Mouse (Mus musculus) liver, embryonic 14.5 days (tissue): Measurements from ENCODE around the gene Cdrt4. TPM values are rescaled to one million over a fixed set of nuclear protein-coding genes. Genes with fewer than 3 reads are reported as not detected.

Experiments
- ATAC-seq: fragments of 200-750 bp; cut with Nextera tagmentation; 2 replicates; pipeline ENCODE4 v1.8.0; 2017; ENCODE audit warnings: moderate number of reproducible peaks, mild to moderate bottlenecking, moderate library complexity; ENCODE audit not compliant: insufficient read depth
- DNase-seq, 3 experiments: peaks; one replicate each; pipeline ENCODE4 v3.0.0-alpha.2; 2012 to 2013; ENCODE audit warnings: low read depth in 3 of 3, low spot score in 3 of 3
- H3K27ac ChIP-seq: fragments of 300-500 bp; sonication (generic); 2 replicates; pipeline ENCODE4 v1.5.1; 2014; ENCODE audit warnings: moderate library complexity, mild to moderate bottlenecking, control low read depth, inconsistent platforms
- H3K27me3 ChIP-seq: fragments of 300-500 bp; sonication (generic); 2 replicates; pipeline ENCODE4 v1.6.1; 2014; ENCODE audit warnings: mild to moderate bottlenecking, low read length, moderate library complexity; ENCODE audit not compliant: control insufficient read depth, insufficient read depth
- H3K36me3 ChIP-seq: fragments of 300-500 bp; sonication (generic); replicated peaks from 2 replicates; pipeline ENCODE4 v1.6.1; 2014; ENCODE audit warnings: low read depth; ENCODE audit not compliant: control insufficient read depth, insufficient read depth
- H3K4me1 ChIP-seq, 2 experiments: fragments of 200-500 bp in 1 of 2; fragments of 300-500 bp in 1 of 2; sonication (generic) in 1 of 2; replicated peaks; 2 replicates each; pipeline ENCODE4 v1.6.1; 2012 to 2014; ENCODE audit warnings: antibody characterized with exemption in 1 of 2, inconsistent platforms in 1 of 2, low read length in 1 of 2; ENCODE audit not compliant: control insufficient read depth in 2 of 2, insufficient read depth in 2 of 2
- H3K4me2 ChIP-seq: fragments of 300-500 bp; sonication (generic); 2 replicates; pipeline ENCODE4 v1.6.1; 2014; ENCODE audit warnings: low read depth, mild to moderate bottlenecking, control low read depth, moderate library complexity
- H3K4me3 ChIP-seq, 2 experiments: fragments of 200-500 bp in 1 of 2; fragments of 300-500 bp in 1 of 2; sonication (generic) in 1 of 2; 2 replicates each; pipeline ENCODE4 v1.5.1; 2012 to 2014; ENCODE audit warnings: low read depth in 2 of 2, low read length in 2 of 2, mild to moderate bottlenecking in 2 of 2, control low read depth in 1 of 2, inconsistent platforms in 1 of 2, moderate library complexity in 1 of 2; ENCODE audit not compliant: insufficient read depth in 1 of 2
- H3K9ac ChIP-seq: fragments of 300-500 bp; sonication (generic); replicated peaks from 2 replicates; pipeline ENCODE4 v1.6.1; 2014; ENCODE audit warnings: mild to moderate bottlenecking, control low read depth, moderate library complexity
- H3K9me3 ChIP-seq: fragments of 300-500 bp; sonication (generic); 2 replicates; pipeline ENCODE4 v1.6.1; 2016; ENCODE audit warnings: low read length, mixed read lengths; ENCODE audit not compliant: control insufficient read depth
- CTCF ChIP-seq: IDR thresholded peaks from 2 replicates; pipeline ENCODE4 v1.5.1; 2016; ENCODE audit warnings: antibody characterized with exemption, low read depth, control low read depth
- EP300 ChIP-seq: IDR thresholded peaks from 2 replicates; pipeline ENCODE4 v1.6.1; 2016; ENCODE audit warnings: antibody characterized with exemption, low read depth
- WGBS: fragments of 180-500 bp; shearing (Covaris S2); extraction: QIAGEN DNeasy Blood & Tissue Kit; methylation state at CpG from one replicate; pipeline ENCODE4 v1.1.7; 2014; ENCODE audit not compliant: insufficient replicate concordance; 5-methylcytosine and 5-hydroxymethylcytosine counted together
- polyA plus RNA-seq, 2 experiments: library from polyadenylated mRNA; depleted of rRNA in 1 of 2; stranded (reverse) in 1 of 2; unstranded in 1 of 2; fragments of >200 nt; fragmentation: Nextera tagmentation in 1 of 2; extraction: Ambion mirVana in 1 of 2; gene quantifications; 2 replicates each; pipeline versions ENCODE4 v1.2.1 to v1.2.3; 2012 to 2014

Cdrt4 gene
- polyA plus RNA-seq, 2 experiments: not detected

GRCm38 (mm10) chr11:63017327-63018082 lies 66.5 kb downstream of the Cdrt4 start:
- H3K27me3 ChIP-seq: no peaks in the 10 kb centered on the region
- no peak overlapping the region for H3K4me3 ChIP-seq
- WGBS: 68% methylated on average over 6 of the region's 6 CpGs
- no peak overlapping the region for H3K4me2 ChIP-seq
- peaks cover 0 to 4% of the 10 kb centered on the region in 2 experiments; a peak in 2 of 4 replicates for H3K4me1 ChIP-seq
- no peak for DNase-seq
- TF ChIP-seq CTCF (no peak), EP300 (no peak)
- no peaks in the 10 kb centered on the region for H3K9me3 ChIP-seq
- no peaks in the 10 kb centered on the region for H3K36me3 ChIP-seq
- no peak overlapping the region for H3K27ac ChIP-seq
- no peak overlapping the region for H3K9ac ChIP-seq
- no peak for ATAC-seq

- no peak overlapping the region for H3K4me2 ChIP-seq
- DNase-seq: no peak
- no peaks in the 10 kb centered on the region for H3K9me3 ChIP-seq
- ATAC-seq: no peak
- no peak for TF ChIP-seq CTCF
- no peak for TF ChIP-seq EP300
- no peak overlapping the region for H3K9ac ChIP-seq
- 58% methylated on average over 6 of the region's 6 CpGs for WGBS
- no peaks in the 10 kb centered on the region for H3K36me3 ChIP-seq
- no peak overlapping the region for H3K4me3 ChIP-seq
- H3K4me1 ChIP-seq: peaks cover 0 to 4% of the 10 kb centered on the region in 2 experiments; a peak in 2 of 4 replicates
- no peaks in the 10 kb centered on the region for H3K27me3 ChIP-seq
- no peak overlapping the region for H3K27ac ChIP-seq
Observed at GRCm38 (mm10) chr11:63018083-63018622, 67.2 kb downstream of the Cdrt4 start.

GRCm38 (mm10) chr11:63020633-63021032 lies 69.6 kb downstream of the Cdrt4 start:
- Histone ChIP-seq H3K9me3 (no peaks in the 10 kb centered on the region), H3K27ac (no peak overlapping the region), H3K4me2 (no peak overlapping the region), H3K27me3 (no peaks in the 10 kb centered on the region), H3K36me3 (no peaks in the 10 kb centered on the region), H3K4me1 (peaks cover 0 to 4% of the 10 kb centered on the region in 2 experiments; a peak in 2 of 4 replicates), H3K4me3 (no peak overlapping the region), H3K9ac (no peak overlapping the region)
- ATAC-seq (no peak), DNase-seq (no peak)
- TF ChIP-seq CTCF (no peak), EP300 (no peak)

- 50% methylated on average over 5 of the region's 5 CpGs for WGBS
- no peak overlapping the region for H3K4me3 ChIP-seq
- no peak for TF ChIP-seq EP300
- no peak for TF ChIP-seq CTCF
- ATAC-seq (no peak), DNase-seq (no peak)
- H3K4me2 ChIP-seq: no peak overlapping the region
- H3K27me3 ChIP-seq: no peaks in the 10 kb centered on the region
- peaks cover 0 to 4% of the 10 kb centered on the region in 2 experiments; a peak in 2 of 4 replicates for H3K4me1 ChIP-seq
- H3K27ac ChIP-seq: no peak overlapping the region
- no peaks in the 10 kb centered on the region for H3K9me3 ChIP-seq
- no peaks in the 10 kb centered on the region for H3K36me3 ChIP-seq
- no peak overlapping the region for H3K9ac ChIP-seq
Observed at GRCm38 (mm10) chr11:63021141-63021806, 70.3 kb downstream of the Cdrt4 start.

GRCm38 (mm10) chr11:63023461-63023860 lies 72.5 kb downstream of the Cdrt4 start:
- Histone ChIP-seq H3K9me3 (no peaks in the 10 kb centered on the region), H3K27ac (no peak overlapping the region), H3K4me2 (no peak overlapping the region), H3K4me1 (peaks cover 0 to 4% of the 10 kb centered on the region in 2 experiments; a peak in 2 of 4 replicates), H3K36me3 (no peaks in the 10 kb centered on the region), H3K4me3 (no peak overlapping the region), H3K9ac (no peak overlapping the region), H3K27me3 (no peaks in the 10 kb centered on the region)
- DNase-seq: no peak
- TF ChIP-seq EP300 (no peak), CTCF (no peak)
- no peak for ATAC-seq
- 55% methylated on average over 5 of the region's 5 CpGs for WGBS
